Mouse (Mus musculus): ENCODE data around the gene Myl12a. TPM values are rescaled to one million over a fixed set of nuclear protein-coding genes. Genes with fewer than 3 reads are reported as not detected.
A peak's percentile ranks its signal among the peaks of the same experiment; 100 is the strongest.

The Myl12a gene
- polyA plus RNA-seq, 1 experiment, result 160 TPM

- TF ChIP-seq POLR2A (IDR thresholded peaks at IDR 0.05; ENCODE audit: low read depth, low read length) (no peak), CTCF (conservative IDR thresholded peaks at IDR 0.05; ENCODE audit: insufficient read depth, insufficient read length, low read depth, low read length) (no peak)
- WGBS, result 88% methylated on average over 2 of the region's 2 CpGs
- no peak overlapping the region for H3K27ac ChIP-seq (ENCODE audit: insufficient read depth, low read depth, low read length)
These were observed 1.0 kb upstream of the Myl12a start for GRCm38 (mm10) chr17:71003721-71004120.

GRCm38 (mm10) chr17:71003112-71003511, 434 bp upstream of the Myl12a start:
- no peak for TF ChIP-seq POLR2A (IDR thresholded peaks at IDR 0.05; ENCODE audit: low read depth, low read length)
- no peak for TF ChIP-seq CTCF (conservative IDR thresholded peaks at IDR 0.05; ENCODE audit: insufficient read depth, insufficient read length, low read depth, low read length)
- peak overlapping the region; percentile 98 for H3K27ac ChIP-seq (ENCODE audit: insufficient read depth, low read depth, low read length)
- no peak overlapping the region for H3K4me3 ChIP-seq (ENCODE audit: insufficient read depth, low read depth, low read length)
- peaks cover 18% of the 10 kb centered on the region for H3K4me1 ChIP-seq (ENCODE audit: control insufficient read depth, insufficient read depth, low read length)
- DNase-seq, result no peak
- 55% methylated on average over 4 of the region's 4 CpGs for WGBS
- H3K36me3 ChIP-seq (ENCODE audit: control insufficient read depth, insufficient read depth, low read length), result no peaks in the 10 kb centered on the region
- no peaks in the 10 kb centered on the region for H3K27me3 ChIP-seq (replicated peaks; ENCODE audit: control insufficient read depth, insufficient read depth, low read length)

More at GRCm38 (mm10) chr17:71003721-71004120, 1.0 kb upstream of the Myl12a start:
- Histone ChIP-seq H3K4me3 (ENCODE audit: insufficient read depth, low read depth, low read length) (no peak overlapping the region), H3K36me3 (ENCODE audit: control insufficient read depth, insufficient read depth, low read length) (no peaks in the 10 kb centered on the region), H3K4me1 (ENCODE audit: control insufficient read depth, insufficient read depth, low read length) (peaks cover 13% of the 10 kb centered on the region), H3K27me3 (replicated peaks; ENCODE audit: control insufficient read depth, insufficient read depth, low read length) (no peaks in the 10 kb centered on the region)
- DNase-seq, result no peak

GRCm38 (mm10) chr17:71002081-71002743, 466 bp downstream of the Myl12a start, which contains the start of gene Myom1:
Gene Myom1, plus strand, starts transcription at chr17:71002633.
- under 1% methylated on average over 65 of the region's 65 CpGs for WGBS
- TF ChIP-seq CTCF (conservative IDR thresholded peaks at IDR 0.05; ENCODE audit: insufficient read depth, insufficient read length, low read depth, low read length) (no peak), POLR2A (IDR thresholded peaks at IDR 0.05; ENCODE audit: low read depth, low read length) (peak; percentile 89)
- H3K27me3 ChIP-seq (replicated peaks; ENCODE audit: control insufficient read depth, insufficient read depth, low read length), result no peaks in the 10 kb centered on the region

GRCm38 (mm10) chr17:71001699-71002080, 988 bp downstream of the Myl12a start:
- Histone ChIP-seq H3K4me3 (ENCODE audit: insufficient read depth, low read depth, low read length) (peak overlapping the region; percentile 98), H3K27me3 (replicated peaks; ENCODE audit: control insufficient read depth, insufficient read depth, low read length) (no peaks in the 10 kb centered on the region), H3K4me1 (ENCODE audit: control insufficient read depth, insufficient read depth, low read length) (peaks cover 24% of the 10 kb centered on the region), H3K27ac (ENCODE audit: insufficient read depth, low read depth, low read length) (peak overlapping the region; percentile 100), H3K36me3 (ENCODE audit: control insufficient read depth, insufficient read depth, low read length) (no peaks in the 10 kb centered on the region)
- no peak for DNase-seq
- no peak for TF ChIP-seq CTCF (conservative IDR thresholded peaks at IDR 0.05; ENCODE audit: insufficient read depth, insufficient read length, low read depth, low read length)
- no peak for TF ChIP-seq POLR2A (IDR thresholded peaks at IDR 0.05; ENCODE audit: low read depth, low read length)
- WGBS, result under 1% methylated on average over 43 of the region's 43 CpGs

More at GRCm38 (mm10) chr17:71002081-71002743, 466 bp downstream of the Myl12a start, which contains the start of gene Myom1:
- no peaks in the 10 kb centered on the region for H3K36me3 ChIP-seq (ENCODE audit: control insufficient read depth, insufficient read depth, low read length)
- peaks cover 22% of the 10 kb centered on the region for H3K4me1 ChIP-seq (ENCODE audit: control insufficient read depth, insufficient read depth, low read length)
- H3K27ac ChIP-seq (ENCODE audit: insufficient read depth, low read depth, low read length), result peak within 1 kb of the TSS; percentile 100
- peak; percentile 99 for DNase-seq
- H3K4me3 ChIP-seq (ENCODE audit: insufficient read depth, low read depth, low read length), result peak within 1 kb of the TSS; percentile 98

GRCm38 (mm10) chr17:71001067-71001466, 1.6 kb downstream of the Myl12a start:
- TF ChIP-seq POLR2A (IDR thresholded peaks at IDR 0.05; ENCODE audit: low read depth, low read length), result no peak
- TF ChIP-seq CTCF (conservative IDR thresholded peaks at IDR 0.05; ENCODE audit: insufficient read depth, insufficient read length, low read depth, low read length), result no peak
- no peaks in the 10 kb centered on the region for H3K27me3 ChIP-seq (replicated peaks; ENCODE audit: control insufficient read depth, insufficient read depth, low read length)
- H3K4me1 ChIP-seq (ENCODE audit: control insufficient read depth, insufficient read depth, low read length), result peaks cover 24% of the 10 kb centered on the region
- no peak overlapping the region for H3K27ac ChIP-seq (ENCODE audit: insufficient read depth, low read depth, low read length)
- 2% methylated on average over 6 of the region's 6 CpGs for WGBS
- no peaks in the 10 kb centered on the region for H3K36me3 ChIP-seq (ENCODE audit: control insufficient read depth, insufficient read depth, low read length)
- H3K4me3 ChIP-seq (ENCODE audit: insufficient read depth, low read depth, low read length), result peak overlapping the region; percentile 46
- no peak for DNase-seq

GRCm38 (mm10) chr17:71000255-71000654, 2.4 kb downstream of the Myl12a start:
- peak overlapping the region; percentile 62 for H3K27ac ChIP-seq (ENCODE audit: insufficient read depth, low read depth, low read length)
- WGBS, result 28% methylated on average over 2 of the region's 2 CpGs
- H3K36me3 ChIP-seq (ENCODE audit: control insufficient read depth, insufficient read depth, low read length), result peaks cover 3% of the 10 kb centered on the region; the same call in 1 of the 2 replicates
- peak overlapping the region; percentile 15 for H3K4me3 ChIP-seq (ENCODE audit: insufficient read depth, low read depth, low read length)
- no peaks in the 10 kb centered on the region for H3K27me3 ChIP-seq (replicated peaks; ENCODE audit: control insufficient read depth, insufficient read depth, low read length)
- no peak for TF ChIP-seq POLR2A (IDR thresholded peaks at IDR 0.05; ENCODE audit: low read depth, low read length)
- no peak for TF ChIP-seq CTCF (conservative IDR thresholded peaks at IDR 0.05; ENCODE audit: insufficient read depth, insufficient read length, low read depth, low read length)
- peaks cover 24% of the 10 kb centered on the region for H3K4me1 ChIP-seq (ENCODE audit: control insufficient read depth, insufficient read depth, low read length)
- no peak for DNase-seq

GRCm38 (mm10) chr17:70999187-70999586, 3.5 kb downstream of the Myl12a start:
- H3K4me3 ChIP-seq (ENCODE audit: insufficient read depth, low read depth, low read length), result no peak overlapping the region
- peak; percentile 55 for DNase-seq
- H3K36me3 ChIP-seq (ENCODE audit: control insufficient read depth, insufficient read depth, low read length), result peaks cover 3% of the 10 kb centered on the region; the same call in 1 of the 2 replicates
- no peaks in the 10 kb centered on the region for H3K27me3 ChIP-seq (replicated peaks; ENCODE audit: control insufficient read depth, insufficient read depth, low read length)
- 17% methylated on average over 5 of the region's 5 CpGs for WGBS
- no peak for TF ChIP-seq CTCF (conservative IDR thresholded peaks at IDR 0.05; ENCODE audit: insufficient read depth, insufficient read length, low read depth, low read length)
- no peak for TF ChIP-seq POLR2A (IDR thresholded peaks at IDR 0.05; ENCODE audit: low read depth, low read length)
- H3K4me1 ChIP-seq (ENCODE audit: control insufficient read depth, insufficient read depth, low read length), result peaks cover 24% of the 10 kb centered on the region
- peak overlapping the region; percentile 62 for H3K27ac ChIP-seq (ENCODE audit: insufficient read depth, low read depth, low read length)
